Mouse (Mus musculus) lung, postnatal 0 days (tissue): ENCODE measurements around the gene Mrm1.

Experiments
- CTCF ChIP-seq: IDR thresholded peaks from 2 replicates; pipeline ENCODE4 v1.5.1; 2016; ENCODE audit warnings: antibody characterized with exemption, mild to moderate bottlenecking
- EP300 ChIP-seq: IDR thresholded peaks from 2 replicates; pipeline ENCODE4 v1.6.1; 2016; ENCODE audit warnings: antibody characterized with exemption, mild to moderate bottlenecking, control low read depth

DNA sequence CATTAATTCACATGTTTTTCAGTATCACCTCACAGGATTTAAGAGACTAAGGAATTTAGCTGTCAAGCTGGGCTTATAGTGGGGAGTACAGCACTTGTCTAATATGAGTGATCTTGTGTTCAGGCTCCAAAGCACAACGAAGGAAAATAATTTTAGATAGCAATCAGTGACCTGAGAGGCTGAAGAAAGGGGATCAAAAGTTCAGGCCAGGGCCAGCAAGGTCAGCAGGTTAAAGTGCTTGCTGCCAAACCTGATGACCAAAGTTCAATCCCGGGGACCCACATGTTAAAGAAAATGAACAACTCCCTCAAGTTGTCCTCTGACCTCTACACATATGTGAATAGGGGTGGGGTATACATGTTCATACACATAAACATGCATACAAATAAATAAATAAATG lies 46.0 kb upstream of the Mrm1 start:
- TF ChIP-seq CTCF (no peak), EP300 (no peak)
